Mouse (Mus musculus): ENCODE measurements at regions not wholly inside any gene's neighbourhood (a gene's known extent, or its start where the extent isn't known, plus 50 kb on each side); places are given as distances from the start of the nearest gene placed in this dataset.
"Not testable (repeated sequence)": the region's sequence is repeated elsewhere in the genome, so short reads cannot be mapped to it uniquely, and the experiment has no call there.

- TF ChIP-seq CTCF (IDR thresholded peaks at IDR 0.05), result no peak
- POLR2A ChIA-PET, result no interaction called here
These were observed 918.9 kb downstream of the Adam6a start for GRCm38 (mm10) chr12:114462566-114462965.

GRCm38 (mm10) chr12:114468857-114469256, 925.1 kb downstream of the Adam6a start:
- no peak for ATAC-seq
- H3K27me3 ChIP-seq, result no peaks in the 10 kb centered on the region
- no peak for DNase-seq (ENCODE audit: low read depth, low spot score)
- in situ Hi-C loops (cut with MboI; ENCODE audit: low pct_unique_long_range_greater_than_20kb), result no loop called here
- CTCF ChIA-PET, result no interaction called here
- no peak for TF ChIP-seq CTCF (IDR thresholded peaks at IDR 0.05)
- POLR2A ChIA-PET, result no interaction called here

More at GRCm38 (mm10) chr12:114462566-114462965, 918.9 kb downstream of the Adam6a start:
- no peak for DNase-seq (ENCODE audit: low read depth, low spot score)
- in situ Hi-C loops (cut with MboI; ENCODE audit: low pct_unique_long_range_greater_than_20kb), result no loop called here
- no peaks in the 10 kb centered on the region for H3K27me3 ChIP-seq
- CTCF ChIA-PET, result no interaction called here
- ATAC-seq, result no peak

- ATAC-seq; POLR2A ChIA-PET; in situ Hi-C loops (cut with MboI; ENCODE audit: low pct_unique_long_range_greater_than_20kb); H3K27me3 ChIP-seq; DNase-seq (ENCODE audit: low read depth, low spot score); CTCF ChIA-PET: not testable (repeated sequence)
These were observed 929.0 kb downstream of the Adam6a start for GRCm38 (mm10) chr12:114472678-114473077.

- CTCF ChIA-PET, result no interaction called here
- ATAC-seq (no peak), DNase-seq (ENCODE audit: low read depth, low spot score) (no peak)
- no peaks in the 10 kb centered on the region for H3K27me3 ChIP-seq
- no peak for TF ChIP-seq CTCF (IDR thresholded peaks at IDR 0.05)
- POLR2A ChIA-PET, result no interaction called here
- in situ Hi-C loops (cut with MboI; ENCODE audit: low pct_unique_long_range_greater_than_20kb), result loop anchor here (5.0 kb wide), 1 partner anchor 39 kb away; no protein-coding TSS in a partner anchor
These were observed 935.0 kb downstream of the Adam6a start for GRCm38 (mm10) chr12:114478741-114479140.

- ATAC-seq; in situ Hi-C loops (cut with MboI; ENCODE audit: low pct_unique_long_range_greater_than_20kb); POLR2A ChIA-PET; CTCF ChIA-PET; H3K27me3 ChIP-seq; DNase-seq (ENCODE audit: low read depth, low spot score): not testable (repeated sequence)
These were observed 949.9 kb downstream of the Adam6a start for GRCm38 (mm10) chr12:114493500-114494031.

GRCm38 (mm10) chr12:114495741-114496140, 952.0 kb downstream of the Adam6a start:
- no peaks in the 10 kb centered on the region for H3K27me3 ChIP-seq
- ATAC-seq (no peak), DNase-seq (ENCODE audit: low read depth, low spot score) (no peak)
- in situ Hi-C loops (cut with MboI; ENCODE audit: low pct_unique_long_range_greater_than_20kb), result loop anchor here (5.0 kb wide), 1 partner anchor 52 kb away; no protein-coding TSS in a partner anchor
- POLR2A ChIA-PET, result no interaction called here
- CTCF ChIA-PET, result no interaction called here
- TF ChIP-seq CTCF (IDR thresholded peaks at IDR 0.05), result no peak

GRCm38 (mm10) chr12:114513143-114513542, 969.4 kb downstream of the Adam6a start:
- ATAC-seq, result no peak
- POLR2A ChIA-PET, result no interaction called here
- no peak for DNase-seq (ENCODE audit: low read depth, low spot score)
- CTCF ChIA-PET, result no interaction called here
- TF ChIP-seq CTCF (IDR thresholded peaks at IDR 0.05), result no peak
- H3K27me3 ChIP-seq, result no peaks in the 10 kb centered on the region
- in situ Hi-C loops (cut with MboI; ENCODE audit: low pct_unique_long_range_greater_than_20kb), result no loop called here

GRCm38 (mm10) chr12:114542094-114542493, 998.4 kb downstream of the Adam6a start:
- H3K27me3 ChIP-seq; DNase-seq (ENCODE audit: low read depth, low spot score); ATAC-seq; POLR2A ChIA-PET; CTCF ChIA-PET; in situ Hi-C loops (cut with MboI; ENCODE audit: low pct_unique_long_range_greater_than_20kb): not testable (repeated sequence)

GRCm38 (mm10) chr12:114544931-114545330, 1001.2 kb downstream of the Adam6a start:
- CTCF ChIA-PET; DNase-seq (ENCODE audit: low read depth, low spot score); H3K27me3 ChIP-seq; POLR2A ChIA-PET; ATAC-seq: not testable (repeated sequence)
- in situ Hi-C loops (cut with MboI; ENCODE audit: low pct_unique_long_range_greater_than_20kb), result loop anchor here (5.0 kb wide), 1 partner anchor 48 kb away; no protein-coding TSS in a partner anchor

- DNase-seq (ENCODE audit: low read depth, low spot score), result no peak
- POLR2A ChIA-PET, result no interaction called here
- no peak for TF ChIP-seq CTCF (IDR thresholded peaks at IDR 0.05)
- no peaks in the 10 kb centered on the region for H3K27me3 ChIP-seq
- CTCF ChIA-PET, result no interaction called here
- in situ Hi-C loops (cut with MboI; ENCODE audit: low pct_unique_long_range_greater_than_20kb), result no loop called here
- no peak for ATAC-seq
These were observed 1018.7 kb downstream of the Adam6a start for GRCm38 (mm10) chr12:114562440-114562839.

- POLR2A ChIA-PET, result no interaction called here
- DNase-seq (ENCODE audit: low read depth, low spot score), result no peak
These were observed 1019.3 kb downstream of the Adam6a start for GRCm38 (mm10) chr12:114562978-114563377.

GRCm38 (mm10) chr12:114563683-114564082, 1020.0 kb downstream of the Adam6a start:
- DNase-seq (ENCODE audit: low read depth, low spot score), result no peak

More at GRCm38 (mm10) chr12:114562978-114563377, 1019.3 kb downstream of the Adam6a start:
- H3K27me3 ChIP-seq, result no peaks in the 10 kb centered on the region
- CTCF ChIA-PET, result no interaction called here
- in situ Hi-C loops (cut with MboI; ENCODE audit: low pct_unique_long_range_greater_than_20kb), result no loop called here
- TF ChIP-seq CTCF (IDR thresholded peaks at IDR 0.05), result no peak
- ATAC-seq, result no peak

More at GRCm38 (mm10) chr12:114563683-114564082, 1020.0 kb downstream of the Adam6a start:
- no peaks in the 10 kb centered on the region for H3K27me3 ChIP-seq
- CTCF ChIA-PET, result no interaction called here
- POLR2A ChIA-PET, result no interaction called here
- ATAC-seq, result no peak
- in situ Hi-C loops (cut with MboI; ENCODE audit: low pct_unique_long_range_greater_than_20kb), result no loop called here
- TF ChIP-seq CTCF (IDR thresholded peaks at IDR 0.05), result no peak

All from Patski (cell line).